In genomic region chr6:119475988-119476387, GRCm38 (mm10) we compare ENCODE assay signal across 30 mouse cellular contexts.
"Had no signal": no experiment of that assay in that cellular context is flagged by ENCODE, and none has a peak within 500 bp of the region (broad histone marks: within the 10 kb centered on the region; RNA-seq: fewer than 3 reads in every experiment).

No protein-coding gene starts in this region.

- H3K27me3 ChIP-seq: heart, embryonic 12.5 days; heart, embryonic 13.5 days; heart, embryonic 15.5 days; hindbrain, embryonic 12.5 days; hindbrain, embryonic 13.5 days; hindbrain, embryonic 15.5 days; intestine, embryonic 15.5 days; kidney, embryonic 15.5 days had no signal

- H3K36me3 ChIP-seq: heart, embryonic 15.5 days; hindbrain, embryonic 12.5 days; hindbrain, embryonic 13.5 days; hindbrain, embryonic 15.5 days; intestine, embryonic 15.5 days had no signal

- H3K4me3 ChIP-seq: heart, embryonic 12.5 days; heart, embryonic 13.5 days; heart, embryonic 15.5 days; hindbrain, embryonic 10.5 days; hindbrain, embryonic 12.5 days; hindbrain, embryonic 13.5 days; hindbrain, embryonic 15.5 days; intestine, embryonic 15.5 days; kidney, embryonic 15.5 days; layer of hippocampus, adult 2 months; left cerebral cortex, adult 2 months had no signal

- H3K9me3 ChIP-seq: heart, embryonic 12.5 days; heart, embryonic 13.5 days; heart, embryonic 15.5 days; hindbrain, embryonic 10.5 days; hindbrain, embryonic 12.5 days; hindbrain, embryonic 13.5 days; hindbrain, embryonic 15.5 days; intestine, embryonic 15.5 days; kidney, embryonic 15.5 days had no signal

- H3K9ac ChIP-seq: heart, embryonic 12.5 days; heart, embryonic 13.5 days; heart, embryonic 15.5 days; hindbrain, embryonic 12.5 days; hindbrain, embryonic 13.5 days; hindbrain, embryonic 14.5 days; hindbrain, embryonic 15.5 days; intestine, embryonic 15.5 days; kidney, embryonic 15.5 days had no signal

- DNase-seq: heart, postnatal 10 days; heart, postnatal 14 days; heart, postnatal 36 days; heart, postnatal 4 days; kidney, adult 11 months; kidney, adult 18-20 months; kidney, adult 2 months; kidney, adult 8-10 months; kidney, adult 9 months; kidney, postnatal 10 days; kidney, postnatal 14 days; kidney, postnatal 25 days; kidney, postnatal 36 days; kidney, postnatal 4 days; layer of hippocampus, adult 9-11 months; layer of hippocampus, postnatal 36 days had no signal

- H3K27ac ChIP-seq: heart, embryonic 13.5 days; heart, embryonic 15.5 days; hindbrain, embryonic 10.5 days; hindbrain, embryonic 12.5 days; hindbrain, embryonic 13.5 days; hindbrain, embryonic 14.5 days; hindbrain, embryonic 15.5 days; hindbrain, postnatal 0 days; intestine, embryonic 15.5 days; kidney, embryonic 15.5 days; kidney, postnatal 0 days; layer of hippocampus, adult 2 months; left cerebral cortex, adult 2 months had no signal
